Mouse (Mus musculus) embryonic facial prominence, embryonic 14.5 days (tissue): ENCODE results near the gene Btn1a1. TPM values are rescaled to one million over a fixed set of nuclear protein-coding genes. Genes with fewer than 3 reads are reported as not detected.

ENCODE experiments used
- ATAC-seq: fragments of 200-750 bp; cut with Nextera tagmentation; 2 replicates; pipeline ENCODE4 v1.8.0; 2017; ENCODE audit warnings: low read depth, moderate number of reproducible peaks, moderate TSS enrichment
- DNase-seq: peaks from one replicate; pipeline ENCODE4 v3.0.0-alpha.2; 2015; ENCODE audit warnings: low spot score
- H3K27ac ChIP-seq: fragments of 300-500 bp; sonication (generic); replicated peaks from 2 replicates; pipeline ENCODE4 v1.5.1; 2014; ENCODE audit warnings: low read depth, mild to moderate bottlenecking, low read length, moderate library complexity
- H3K27me3 ChIP-seq: fragments of 300-500 bp; sonication (generic); replicated peaks from 2 replicates; pipeline ENCODE4 v1.6.1; 2014; ENCODE audit warnings: low read length; ENCODE audit not compliant: control insufficient read depth, insufficient read depth
- H3K36me3 ChIP-seq: fragments of 300-500 bp; sonication (generic); 2 replicates; pipeline ENCODE4 v1.6.1; 2014; ENCODE audit warnings: low read length, mixed read lengths; ENCODE audit not compliant: control insufficient read depth, insufficient read depth
- H3K4me1 ChIP-seq: fragments of 300-500 bp; sonication (generic); 2 replicates; pipeline ENCODE4 v1.6.1; 2014; ENCODE audit warnings: antibody characterized with exemption, low read length; ENCODE audit not compliant: control insufficient read depth, insufficient read depth
- H3K4me2 ChIP-seq: fragments of 300-500 bp; sonication (generic); 2 replicates; pipeline ENCODE4 v1.6.1; 2014; ENCODE audit warnings: low read depth, mild to moderate bottlenecking, low read length, moderate library complexity, mixed read lengths
- H3K4me3 ChIP-seq: fragments of 300-500 bp; sonication (generic); 2 replicates; pipeline ENCODE4 v1.5.1; 2014; ENCODE audit warnings: low read depth, mild to moderate bottlenecking, low read length
- H3K9ac ChIP-seq: fragments of 300-500 bp; sonication (generic); 2 replicates; pipeline ENCODE4 v1.6.1; 2014; ENCODE audit warnings: low read depth, mild to moderate bottlenecking, low read length, moderate library complexity, mixed read lengths
- H3K9me3 ChIP-seq: fragments of 300-500 bp; sonication (generic); 2 replicates; pipeline ENCODE4 v1.6.1; 2016; ENCODE audit warnings: low read length; ENCODE audit not compliant: control insufficient read depth
- WGBS: fragments of 180-500 bp; shearing (Covaris S2); extraction: QIAGEN DNeasy Blood & Tissue Kit; methylation state at CpG from one replicate; pipeline ENCODE4 v1.1.7; 2014; 5-methylcytosine and 5-hydroxymethylcytosine counted together
- polyA plus RNA-seq: library from polyadenylated mRNA; unstranded; fragments of >200 nt; fragmentation: Nextera tagmentation; extraction: Ambion mirVana; gene quantifications from 2 replicates; pipeline ENCODE4 v1.2.1, GENCODE M21; 2014

The Btn1a1 gene
- polyA plus RNA-seq, 1 experiment from 2014 or later: 0.18 TPM

GRCm38 (mm10) chr13:23491990-23492389, 26.3 kb upstream of the Btn1a1 start:
- no peak overlapping the region for H3K9ac ChIP-seq
- peaks cover 6% of the 10 kb centered on the region; the same call in 1 of the 2 replicates for H3K4me1 ChIP-seq
- no peaks in the 10 kb centered on the region for H3K9me3 ChIP-seq
- ATAC-seq (no peak), DNase-seq (peak; percentile 8)
- H3K27ac ChIP-seq: no peak overlapping the region
- no peaks in the 10 kb centered on the region for H3K36me3 ChIP-seq
- H3K27me3 ChIP-seq: no peaks in the 10 kb centered on the region
- H3K4me3 ChIP-seq: 0 out of 2 replicates have a peak overlapping the region, but pooled peaks have one; percentile 16
- 10% methylated on average over 14 of the region's 14 CpGs for WGBS
- peak overlapping the region; percentile 28 for H3K4me2 ChIP-seq

GRCm38 (mm10) chr13:23491263-23491662, 25.6 kb upstream of the Btn1a1 start:
- no peak overlapping the region for H3K27ac ChIP-seq
- no peaks in the 10 kb centered on the region for H3K9me3 ChIP-seq
- WGBS: 14% methylated on average over 1 of the region's 1 CpGs
- ATAC-seq (no peak), DNase-seq (no peak)
- H3K4me1 ChIP-seq: peaks cover 6% of the 10 kb centered on the region; the same call in 1 of the 2 replicates
- H3K4me3 ChIP-seq: no peak overlapping the region
- no peak overlapping the region for H3K9ac ChIP-seq
- no peaks in the 10 kb centered on the region for H3K36me3 ChIP-seq
- no peak overlapping the region for H3K4me2 ChIP-seq
- no peaks in the 10 kb centered on the region for H3K27me3 ChIP-seq

DNA sequence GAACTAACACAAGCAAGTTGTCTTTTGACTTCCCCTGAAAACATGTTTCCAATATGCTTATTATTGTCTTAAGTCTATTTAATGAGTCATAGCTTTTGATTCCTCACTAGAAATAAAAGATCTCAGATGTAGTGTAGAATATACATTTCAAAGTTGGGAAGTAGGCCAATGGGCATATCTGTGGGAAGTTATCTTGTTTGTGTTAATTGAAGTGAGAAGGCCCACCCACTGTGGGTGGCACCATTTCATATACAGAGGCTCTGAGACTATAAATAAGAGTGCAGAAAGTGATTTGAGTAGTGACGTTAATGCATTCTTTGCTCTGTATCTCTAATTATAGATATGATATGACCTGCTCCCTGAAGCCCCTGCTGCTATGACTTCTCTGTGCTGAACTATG, 25.2 kb upstream of the Btn1a1 start:
- no peak overlapping the region for H3K4me2 ChIP-seq
- DNase-seq (no peak), ATAC-seq (no peak)
- H3K4me1 ChIP-seq: peaks cover 6% of the 10 kb centered on the region; the same call in 1 of the 2 replicates
- no peaks in the 10 kb centered on the region for H3K9me3 ChIP-seq
- no peak overlapping the region for H3K27ac ChIP-seq
- H3K36me3 ChIP-seq: no peaks in the 10 kb centered on the region
- 82% methylated on average over 1 of the region's 1 CpGs for WGBS
- H3K27me3 ChIP-seq: no peaks in the 10 kb centered on the region
- no peak overlapping the region for H3K9ac ChIP-seq
- no peak overlapping the region for H3K4me3 ChIP-seq

DNA sequence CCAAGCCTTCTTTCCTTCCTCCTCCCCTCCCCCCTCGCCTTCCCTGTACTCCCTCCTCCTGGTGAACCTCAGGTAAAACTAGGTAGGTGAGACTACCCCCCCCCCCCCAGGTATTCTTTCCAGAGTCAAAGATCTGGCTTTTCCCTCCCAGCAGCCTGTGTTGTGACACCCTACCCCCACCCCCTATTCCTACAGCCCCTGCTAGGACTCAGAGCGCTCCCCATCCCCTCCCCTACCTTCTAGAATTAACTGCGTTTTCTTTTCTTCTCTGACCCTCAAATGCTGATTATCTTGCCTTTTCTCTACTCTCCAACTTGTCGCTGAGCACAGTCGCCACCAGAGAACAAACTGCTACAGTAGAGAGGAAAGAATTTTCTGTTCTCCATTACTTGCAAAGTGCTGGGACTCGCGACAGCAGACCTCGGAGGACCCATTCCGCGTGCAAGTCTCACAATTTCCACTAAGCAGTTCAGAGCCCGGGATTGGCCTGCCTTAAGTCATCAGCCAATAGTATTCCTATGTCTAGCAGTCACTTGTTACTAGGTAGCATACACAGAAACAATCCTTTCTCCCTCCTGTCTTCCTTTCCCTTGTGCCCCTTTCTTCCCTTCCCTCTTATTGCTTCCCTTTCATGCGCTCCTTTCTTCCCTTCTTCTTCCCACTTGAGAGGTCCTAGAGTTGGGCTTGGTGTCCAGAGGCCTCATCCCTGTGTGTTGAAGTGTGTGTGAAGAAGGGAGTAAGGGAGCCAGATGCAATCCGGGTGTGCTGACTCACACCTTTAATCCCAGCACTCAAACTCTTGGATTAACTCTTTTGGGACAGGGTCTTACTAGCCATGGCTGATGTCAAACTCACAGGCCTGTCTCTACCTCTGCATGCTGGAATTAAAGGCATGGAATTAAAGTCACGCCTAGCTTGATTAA, 23.0 kb upstream of the Btn1a1 start, which contains the start of gene Btn2a2:
Gene Btn2a2, minus strand, starts transcription at position 458 of the 923 bp plus-strand sequence.
- H3K36me3 ChIP-seq: no peaks in the 10 kb centered on the region
- H3K4me1 ChIP-seq: peaks cover 13% of the 10 kb centered on the region; the same call in 1 of the 2 replicates
- DNase-seq (peak; percentile 97), ATAC-seq (peak; percentile 98)
- H3K27ac ChIP-seq: no peak within 1 kb of the TSS
- H3K4me3 ChIP-seq: peak within 1 kb of the TSS; percentile 39
- peak within 1 kb of the TSS; percentile 71 for H3K4me2 ChIP-seq
- no peaks in the 10 kb centered on the region for H3K27me3 ChIP-seq
- no peaks in the 10 kb centered on the region for H3K9me3 ChIP-seq
- peak within 1 kb of the TSS; percentile 59 for H3K9ac ChIP-seq
- WGBS: 3% methylated on average over 13 of the region's 14 CpGs

- Histone ChIP-seq H3K9ac (no peak overlapping the region), H3K27me3 (no peaks in the 10 kb centered on the region), H3K36me3 (no peaks in the 10 kb centered on the region), H3K27ac (no peak overlapping the region), H3K4me1 (peaks cover 13% of the 10 kb centered on the region; the same call in 1 of the 2 replicates), H3K4me2 (no peak overlapping the region), H3K4me3 (no peak overlapping the region), H3K9me3 (no peaks in the 10 kb centered on the region)
- DNase-seq: peak; percentile 45
- 33% methylated on average over 5 of the region's 5 CpGs for WGBS
- no peak for ATAC-seq
These were observed 19.6 kb upstream of the Btn1a1 start for GRCm38 (mm10) chr13:23485271-23485670.

- no peaks in the 10 kb centered on the region for H3K36me3 ChIP-seq
- H3K9me3 ChIP-seq: no peaks in the 10 kb centered on the region
- H3K4me1 ChIP-seq: peaks cover 12% of the 10 kb centered on the region; the same call in 1 of the 2 replicates
- WGBS: 85% methylated on average over 2 of the region's 2 CpGs
- no peak overlapping the region for H3K9ac ChIP-seq
- ATAC-seq (no peak), DNase-seq (no peak)
- no peak overlapping the region for H3K4me3 ChIP-seq
- H3K27me3 ChIP-seq: no peaks in the 10 kb centered on the region
- H3K27ac ChIP-seq: no peak overlapping the region
- no peak overlapping the region for H3K4me2 ChIP-seq
These were observed 17.5 kb upstream of the Btn1a1 start for GRCm38 (mm10) chr13:23483153-23483552.

GRCm38 (mm10) chr13:23475658-23476057, 10.0 kb upstream of the Btn1a1 start:
- no peaks in the 10 kb centered on the region for H3K27me3 ChIP-seq
- H3K36me3 ChIP-seq: no peaks in the 10 kb centered on the region
- no peak overlapping the region for H3K4me2 ChIP-seq
- no peak overlapping the region for H3K9ac ChIP-seq
- no peak overlapping the region for H3K4me3 ChIP-seq
- no peak for DNase-seq
- H3K9me3 ChIP-seq: no peaks in the 10 kb centered on the region
- H3K27ac ChIP-seq: no peak overlapping the region
- no peaks in the 10 kb centered on the region for H3K4me1 ChIP-seq
- no peak for ATAC-seq
- 8% methylated on average over 2 of the region's 2 CpGs for WGBS

DNA sequence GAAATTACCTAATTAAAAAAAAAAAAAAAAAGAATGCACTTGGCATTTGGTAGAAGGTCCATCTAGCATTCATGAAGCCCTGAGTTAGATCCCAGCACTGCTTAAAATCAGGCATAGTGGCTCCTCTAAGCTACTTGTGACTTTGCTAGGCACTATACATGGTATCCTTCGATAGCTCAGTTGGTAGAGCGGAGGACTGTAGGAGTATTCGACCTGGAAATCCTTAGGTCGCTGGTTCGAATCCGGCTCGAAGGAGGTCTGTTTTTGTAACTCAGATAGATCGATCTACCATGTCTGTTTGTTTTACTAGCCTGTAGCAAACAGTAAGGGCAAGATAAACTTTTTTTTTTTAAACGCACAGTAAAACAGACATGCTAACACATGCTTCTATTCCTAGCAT, 1.2 kb upstream of the Btn1a1 start:
- 2% methylated on average over 9 of the region's 9 CpGs for WGBS
- H3K9me3 ChIP-seq: no peaks in the 10 kb centered on the region
- ATAC-seq (peak; percentile 69; the same call in 1 of the 2 replicates), DNase-seq (peak; percentile 66)
- no peak overlapping the region for H3K27ac ChIP-seq
- peaks cover 20% of the 10 kb centered on the region for H3K4me1 ChIP-seq
- H3K27me3 ChIP-seq: no peaks in the 10 kb centered on the region
- H3K4me3 ChIP-seq: no peak overlapping the region
- H3K4me2 ChIP-seq: no peak overlapping the region
- H3K9ac ChIP-seq: no peak overlapping the region
- H3K36me3 ChIP-seq: no peaks in the 10 kb centered on the region
